Mouse (Mus musculus) stomach, postnatal 0 days (tissue): ENCODE results near the gene Hddc2.

Source experiments
- CTCF ChIP-seq: IDR thresholded peaks from 2 replicates; pipeline ENCODE4 v1.5.1; 2016; ENCODE audit warnings: antibody characterized with exemption, low read depth, mild to moderate bottlenecking, moderate library complexity
- EP300 ChIP-seq: optimal IDR thresholded peaks from 2 replicates; pipeline ENCODE3; 2016; ENCODE audit warnings: antibody characterized with exemption

GRCm38 (mm10) chr10:31288697-31289390, 24.3 kb upstream of the Hddc2 start:
- TF ChIP-seq CTCF (no peak), EP300 (no peak)
